Mouse (Mus musculus): ENCODE data around the gene Slc38a2. TPM values are rescaled to one million over a fixed set of nuclear protein-coding genes. Genes with fewer than 3 reads are reported as not detected.

Gene Slc38a2
- polyA plus RNA-seq, 1 experiment from 2014 or later: 148 TPM

GRCm38 (mm10) chr15:96697901-96698657 is 1.5 kb downstream of the Slc38a2 start:
- POLR2A ChIA-PET: interaction anchor here (0.6 to 1.6 kb wide), 4 partner anchors 10 to 185 kb away, joined by 3 to 9 read pairs (median 4); no protein-coding TSS in a partner anchor
- ATAC-seq (peak; percentile 1), DNase-seq (ENCODE audit: low read depth, low spot score) (no peak)
- H3K27me3 ChIP-seq: no peaks in the 10 kb centered on the region
- CTCF ChIA-PET: interaction anchor here (1.1 kb wide), 1 partner anchor 239 kb away, joined by 3 read pairs; no protein-coding TSS in a partner anchor
- TF ChIP-seq CTCF (IDR thresholded peaks at IDR 0.05): no peak
- in situ Hi-C loops (cut with MboI; ENCODE audit: low pct_unique_long_range_greater_than_20kb): no loop called here

GRCm38 (mm10) chr15:96696486-96697284 is 2.8 kb downstream of the Slc38a2 start:
- ChIA-PET POLR2A (interaction anchor here (1.6 kb wide), 2 partner anchors 10 to 17 kb away, joined by 3 to 9 read pairs; no protein-coding TSS in a partner anchor), CTCF (interaction anchor here (0.9 kb wide), 1 partner anchor 30 kb away, joined by 3 read pairs; no protein-coding TSS in a partner anchor)
- no peak for ATAC-seq
- in situ Hi-C loops (cut with MboI; ENCODE audit: low pct_unique_long_range_greater_than_20kb): no loop called here
- DNase-seq (ENCODE audit: low read depth, low spot score): no peak
- no peak for TF ChIP-seq CTCF (IDR thresholded peaks at IDR 0.05)
- no peaks in the 10 kb centered on the region for H3K27me3 ChIP-seq

GRCm38 (mm10) chr15:96695455-96696421 is 3.8 kb downstream of the Slc38a2 start:
- POLR2A ChIA-PET: interaction anchor here (0.5 to 1.6 kb wide), 4 partner anchors 9 to 438 kb away, joined by 3 to 4 read pairs (median 3); no protein-coding TSS in a partner anchor
- no peaks in the 10 kb centered on the region for H3K27me3 ChIP-seq
- TF ChIP-seq CTCF (IDR thresholded peaks at IDR 0.05): no peak
- in situ Hi-C loops (cut with MboI; ENCODE audit: low pct_unique_long_range_greater_than_20kb): no loop called here
- DNase-seq (ENCODE audit: low read depth, low spot score) (no peak), ATAC-seq (no peak)
- CTCF ChIA-PET: interaction anchor here (0.9 to 1.4 kb wide), 3 partner anchors 10 to 175 kb away, joined by 3 read pairs; no protein-coding TSS in a partner anchor

GRCm38 (mm10) chr15:96694988-96695387 is 4.5 kb downstream of the Slc38a2 start:
- ChIA-PET POLR2A (interaction anchor here (0.5 to 1.2 kb wide), 3 partner anchors 9 to 438 kb away, joined by 3 to 4 read pairs (median 3); no protein-coding TSS in a partner anchor), CTCF (interaction anchor here (0.9 to 1.4 kb wide), 3 partner anchors 10 to 242 kb away, joined by 3 to 6 read pairs (median 3); no protein-coding TSS in a partner anchor)
- H3K27me3 ChIP-seq: no peaks in the 10 kb centered on the region
- TF ChIP-seq CTCF (IDR thresholded peaks at IDR 0.05): no peak
- in situ Hi-C loops (cut with MboI; ENCODE audit: low pct_unique_long_range_greater_than_20kb): no loop called here
- no peak for DNase-seq (ENCODE audit: low read depth, low spot score)
- no peak for ATAC-seq

GRCm38 (mm10) chr15:96693688-96694087 is 5.8 kb downstream of the Slc38a2 start:
- POLR2A ChIA-PET: no interaction called here
- ATAC-seq (no peak), DNase-seq (ENCODE audit: low read depth, low spot score) (no peak)
- in situ Hi-C loops (cut with MboI; ENCODE audit: low pct_unique_long_range_greater_than_20kb): no loop called here
- no peak for TF ChIP-seq CTCF (IDR thresholded peaks at IDR 0.05)
- CTCF ChIA-PET: interaction anchor here (1.3 kb wide), 2 partner anchors 27 to 243 kb away, joined by 4 to 6 read pairs; no protein-coding TSS in a partner anchor
- H3K27me3 ChIP-seq: no peaks in the 10 kb centered on the region

- no peaks in the 10 kb centered on the region for H3K27me3 ChIP-seq
- CTCF ChIA-PET: no interaction called here
- no peak for ATAC-seq
- POLR2A ChIA-PET: no interaction called here
- DNase-seq (ENCODE audit: low read depth, low spot score): no peak
- no peak for TF ChIP-seq CTCF (IDR thresholded peaks at IDR 0.05)
- in situ Hi-C loops (cut with MboI; ENCODE audit: low pct_unique_long_range_greater_than_20kb): no loop called here
Measured at GRCm38 (mm10) chr15:96692401-96692800, 7.1 kb downstream of the Slc38a2 start.

GRCm38 (mm10) chr15:96691381-96691780 is 8.1 kb downstream of the Slc38a2 start:
- CTCF ChIA-PET: no interaction called here
- in situ Hi-C loops (cut with MboI; ENCODE audit: low pct_unique_long_range_greater_than_20kb): no loop called here
- no peak for DNase-seq (ENCODE audit: low read depth, low spot score)
- TF ChIP-seq CTCF (IDR thresholded peaks at IDR 0.05): no peak
- ATAC-seq: no peak
- POLR2A ChIA-PET: interaction anchor here (1.5 kb wide), 1 partner anchor 15 kb away, joined by 5 read pairs; no protein-coding TSS in a partner anchor
- no peaks in the 10 kb centered on the region for H3K27me3 ChIP-seq

GRCm38 (mm10) chr15:96690829-96691228 is 8.7 kb downstream of the Slc38a2 start:
- no peak for ATAC-seq
- CTCF ChIA-PET: no interaction called here

GRCm38 (mm10) chr15:96689919-96690318 is 9.6 kb downstream of the Slc38a2 start:
- no peaks in the 10 kb centered on the region for H3K27me3 ChIP-seq
- no peak for TF ChIP-seq CTCF (IDR thresholded peaks at IDR 0.05)
- ChIA-PET CTCF (interaction anchor here (1.7 kb wide), 1 partner anchor 23 kb away, joined by 3 read pairs; no protein-coding TSS in a partner anchor), POLR2A (interaction anchor here (0.6 to 1.5 kb wide), 2 partner anchors 14 to 259 kb away, joined by 3 to 5 read pairs; no protein-coding TSS in a partner anchor)
- DNase-seq (ENCODE audit: low read depth, low spot score) (no peak), ATAC-seq (no peak)
- in situ Hi-C loops (cut with MboI; ENCODE audit: low pct_unique_long_range_greater_than_20kb): no loop called here

More at GRCm38 (mm10) chr15:96690829-96691228, 8.7 kb downstream of the Slc38a2 start:
- POLR2A ChIA-PET: interaction anchor here (0.6 to 1.5 kb wide), 2 partner anchors 15 to 258 kb away, joined by 3 to 5 read pairs; no protein-coding TSS in a partner anchor
- TF ChIP-seq CTCF (IDR thresholded peaks at IDR 0.05): no peak
- no peak for DNase-seq (ENCODE audit: low read depth, low spot score)
- in situ Hi-C loops (cut with MboI; ENCODE audit: low pct_unique_long_range_greater_than_20kb): no loop called here
- H3K27me3 ChIP-seq: no peaks in the 10 kb centered on the region
